Mouse (Mus musculus): ENCODE data around the gene Atxn1.

DNA sequence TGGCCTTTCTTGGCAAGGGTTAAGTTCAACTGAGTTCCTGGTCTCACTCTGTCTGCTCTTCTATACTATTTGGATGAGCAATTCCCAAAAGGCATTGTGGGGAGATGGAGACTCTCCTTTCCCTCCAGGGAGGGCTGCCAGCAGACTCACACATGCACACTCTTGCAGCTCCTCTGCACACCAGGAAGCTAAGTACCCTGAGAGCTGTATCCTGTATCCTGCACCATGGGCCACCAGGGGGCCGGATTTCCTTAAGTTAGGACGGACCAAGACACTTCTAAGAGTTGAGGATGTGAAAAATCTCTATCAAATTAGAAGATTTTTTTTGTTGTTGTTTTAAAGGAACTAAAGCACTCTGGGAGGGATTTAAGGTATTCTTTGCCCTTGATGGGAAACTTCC, 387.0 kb downstream of the Atxn1 start:
- peak; percentile 68 for TF ChIP-seq CTCF (IDR thresholded peaks at IDR 0.05)
- 0 out of 2 replicates have a peak, but pooled peaks have one; percentile 15 for TF ChIP-seq EP300 (IDR thresholded peaks at IDR 0.05)

All from lung, postnatal 0 days (tissue).